Mouse (Mus musculus) testis, postnatal 14 days (tissue): Measurements from ENCODE around the gene Ugt1a7c.
"Not testable (repeated sequence)": the region's sequence is repeated elsewhere in the genome, so short reads cannot be mapped to it uniquely, and the experiment has no call there.

Experiments used
- DNase-seq: peaks from one replicate; pipeline ENCODE4 v3.0.0; 2021; ENCODE audit warnings: low spot score

Gene Ugt1a7c

GRCm38 (mm10) chr1:88094941-88095492 is at the start of gene Ugt1a7c:
TSS of gene Ugt1a7c (plus strand) at chr1:88095062.
- DNase-seq = no peak

- not testable (repeated sequence) for DNase-seq
Observed at GRCm38 (mm10) chr1:88047408-88047807, 47.5 kb upstream of the Ugt1a7c start.

- DNase-seq = no peak
Observed at GRCm38 (mm10) chr1:88055088-88055487, 39.8 kb upstream of the Ugt1a7c start, which contains the start of gene Ugt1a10. TSS of gene Ugt1a10 (plus strand) at chr1:88055388.

- not testable (repeated sequence) for DNase-seq
Observed at GRCm38 (mm10) chr1:88066472-88067102, 28.3 kb upstream of the Ugt1a7c start.

- DNase-seq = no peak
Observed at GRCm38 (mm10) chr1:88070495-88070894, 24.4 kb upstream of the Ugt1a7c start, which contains the start of gene Ugt1a9. TSS of gene Ugt1a9 (plus strand) at chr1:88070800.

- no peak for DNase-seq
Observed at GRCm38 (mm10) chr1:88070902-88071301, 24.0 kb upstream of the Ugt1a7c start.

- DNase-seq = no peak
Observed at GRCm38 (mm10) chr1:88074471-88074870, 20.4 kb upstream of the Ugt1a7c start.

GRCm38 (mm10) chr1:88077128-88077527 is 17.7 kb upstream of the Ugt1a7c start:
- no peak for DNase-seq

- no peak for DNase-seq
Observed at GRCm38 (mm10) chr1:88081670-88082069, 13.2 kb upstream of the Ugt1a7c start.

- no peak for DNase-seq
Observed at GRCm38 (mm10) chr1:88086125-88086524, 8.7 kb upstream of the Ugt1a7c start.

- no peak for DNase-seq
Observed at GRCm38 (mm10) chr1:88087513-88087912, 7.3 kb upstream of the Ugt1a7c start, which contains the start of gene Ugt1a8. TSS of gene Ugt1a8 (plus strand) at chr1:88087813.

- no peak for DNase-seq
Observed at GRCm38 (mm10) chr1:88092341-88092740, 2.5 kb upstream of the Ugt1a7c start.

GRCm38 (mm10) chr1:88094270-88094676 is 589 bp upstream of the Ugt1a7c start:
- DNase-seq = not testable (repeated sequence)

- not testable (repeated sequence) for DNase-seq
Observed at GRCm38 (mm10) chr1:88098546-88098945, 3.7 kb downstream of the Ugt1a7c start.

- not testable (repeated sequence) for DNase-seq
Observed at GRCm38 (mm10) chr1:88099691-88100090, 4.8 kb downstream of the Ugt1a7c start.

- DNase-seq = not testable (repeated sequence)
Observed at GRCm38 (mm10) chr1:88103019-88103418, 8.2 kb downstream of the Ugt1a7c start, which contains the start of gene Ugt1a6b. TSS of gene Ugt1a6b (plus strand) at chr1:88103252.

GRCm38 (mm10) chr1:88103697-88104468 is 9.0 kb downstream of the Ugt1a7c start:
- DNase-seq = not testable (repeated sequence)

- no peak for DNase-seq
Observed at GRCm38 (mm10) chr1:88104667-88105430, 10.0 kb downstream of the Ugt1a7c start.

GRCm38 (mm10) chr1:88105656-88106055 is 10.8 kb downstream of the Ugt1a7c start:
- DNase-seq = no peak

- DNase-seq = not testable (repeated sequence)
Observed at GRCm38 (mm10) chr1:88109027-88109557, 14.2 kb downstream of the Ugt1a7c start.

GRCm38 (mm10) chr1:88109604-88110003 is 14.7 kb downstream of the Ugt1a7c start:
- not testable (repeated sequence) for DNase-seq

- DNase-seq = not testable (repeated sequence)
Observed at GRCm38 (mm10) chr1:88112769-88113168, 17.9 kb downstream of the Ugt1a7c start.
